Mouse (Mus musculus): Measurements from ENCODE around the gene Gm37240. TPM values are rescaled to one million over a fixed set of nuclear protein-coding genes. Genes with fewer than 3 reads are reported as not detected.
"Not testable (repeated sequence)": the region's sequence is repeated elsewhere in the genome, so short reads cannot be mapped to it uniquely, and the experiment has no call there.

Gene Gm37240
- total RNA-seq, 4 experiments from 2014 or later = 1.8 to 2.0 TPM; not detected in 2

GRCm38 (mm10) chr3:84657240-84657639 is 1230.1 kb downstream of the Gm37240 start:
- no peak for DNase-seq (ENCODE audit: low spot score in 2 of 2)

GRCm38 (mm10) chr3:84655785-84656150 is 1231.5 kb downstream of the Gm37240 start:
- not testable (repeated sequence) for DNase-seq (ENCODE audit: low spot score in 2 of 2)

DNA sequence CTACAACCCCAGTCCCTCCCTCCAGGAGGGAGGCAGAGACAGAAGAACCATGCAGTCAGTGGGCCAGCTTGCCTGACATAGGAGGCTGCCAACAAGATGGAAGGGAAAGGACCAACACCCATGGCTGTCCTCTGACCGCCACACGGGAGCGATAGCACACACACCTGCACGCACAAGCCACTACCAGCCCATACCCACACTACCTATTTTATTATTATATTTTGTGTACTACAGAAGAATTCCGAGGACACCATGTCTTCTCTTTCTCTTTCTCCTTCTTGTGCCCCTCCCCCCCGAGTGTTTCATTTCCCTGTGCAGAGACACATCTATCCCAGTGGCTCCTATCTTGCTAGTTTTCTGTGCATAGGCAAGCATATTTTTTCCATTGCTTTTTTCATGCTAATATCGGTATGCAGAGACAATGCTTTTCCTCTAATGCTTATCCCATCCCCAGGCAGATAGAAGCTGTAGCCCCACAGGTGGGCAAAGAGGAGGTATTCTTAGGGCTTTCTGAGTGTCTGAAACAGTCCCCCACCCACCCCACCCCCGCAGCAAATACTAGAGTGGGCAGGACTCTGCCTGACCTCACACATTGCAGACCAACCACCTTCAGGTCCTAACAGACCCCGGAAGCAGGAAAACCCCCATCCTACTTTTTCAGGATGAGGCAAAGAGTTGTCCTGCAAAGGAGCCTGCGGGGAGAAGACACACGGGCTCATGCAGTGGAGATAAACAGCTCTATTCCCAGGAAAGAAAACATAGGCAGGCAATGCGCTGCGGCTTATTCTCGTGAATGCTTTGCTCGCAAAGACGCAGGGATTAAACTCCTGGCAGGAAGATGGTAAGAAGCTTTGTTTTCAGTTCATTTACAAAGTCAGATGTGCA is 1232.2 kb downstream of the Gm37240 start:
- no peak for DNase-seq (ENCODE audit: low spot score in 2 of 2)

DNA sequence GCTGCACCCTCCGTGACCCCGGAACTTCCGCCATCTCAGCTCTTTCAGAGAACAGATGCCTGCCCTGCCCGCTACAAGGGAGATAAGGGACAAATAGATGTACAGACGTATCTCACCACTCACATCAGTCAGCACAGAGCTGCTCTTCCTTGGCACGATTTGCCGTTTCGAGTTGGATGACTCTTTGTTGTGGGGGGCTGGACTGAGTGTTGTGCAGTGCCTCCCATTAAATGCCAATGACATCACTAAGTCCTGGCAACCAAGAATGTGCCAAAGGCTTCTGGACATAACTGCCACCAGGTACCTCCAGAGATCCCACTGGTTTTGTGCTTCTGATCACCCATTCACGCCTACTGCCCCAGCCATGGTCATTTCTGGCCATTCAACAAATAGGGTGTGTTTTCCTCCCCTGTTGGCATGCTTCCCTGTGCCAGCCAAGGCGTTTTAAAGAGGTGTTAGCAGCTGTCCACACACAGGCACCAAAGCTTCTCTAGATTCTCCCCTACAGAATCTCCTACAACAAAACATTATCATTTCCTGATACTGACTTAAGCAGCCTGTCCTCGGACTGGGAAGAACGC is 1233.0 kb downstream of the Gm37240 start:
- no peak for DNase-seq (ENCODE audit: low spot score in 2 of 2)

GRCm38 (mm10) chr3:84653557-84654245 is 1233.6 kb downstream of the Gm37240 start:
- no peak for DNase-seq (ENCODE audit: low spot score in 2 of 2)

DNA sequence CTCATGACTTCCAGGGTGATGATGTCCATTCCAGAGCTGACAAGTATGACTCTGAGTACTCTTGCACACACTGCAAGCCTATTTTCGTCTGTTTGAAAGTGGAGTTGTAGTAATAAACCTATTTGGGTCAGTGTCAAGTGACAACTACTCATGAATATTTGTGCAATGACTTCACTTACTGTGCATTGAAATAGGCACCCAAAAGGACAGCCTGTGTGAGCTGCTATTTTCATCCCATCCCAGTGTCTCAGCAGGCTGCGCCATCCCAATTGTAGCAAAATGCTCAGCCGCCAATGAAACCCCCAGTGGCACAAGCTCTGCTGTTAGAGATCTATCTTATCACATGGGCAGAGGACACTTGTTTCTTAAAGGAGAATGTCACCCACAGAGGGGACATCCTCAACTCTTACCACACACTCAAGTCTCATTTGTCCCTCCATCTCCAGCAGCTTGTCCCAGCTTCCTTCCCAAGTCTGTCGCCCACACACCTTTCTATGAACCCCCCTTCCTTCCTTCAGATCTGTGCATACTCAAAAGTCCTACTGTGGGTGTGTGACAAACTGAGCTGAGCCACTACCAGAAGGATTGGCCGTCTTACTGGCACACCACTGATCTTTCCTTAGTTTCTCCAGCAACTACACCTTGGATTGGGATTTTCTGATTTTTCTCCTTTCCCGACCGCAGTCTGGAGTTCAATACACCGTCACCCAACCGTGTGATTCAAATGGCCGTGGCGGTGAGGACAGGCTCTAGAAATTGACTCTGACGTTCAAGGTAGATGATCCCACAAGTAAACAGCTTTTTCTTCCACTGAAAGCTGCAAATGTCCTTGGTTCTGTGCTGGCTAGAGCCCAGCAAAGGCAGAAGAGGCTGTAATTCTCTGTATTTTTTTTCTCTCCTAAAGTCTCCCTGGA is 1234.4 kb downstream of the Gm37240 start:
- DNase-seq (ENCODE audit: low spot score in 2 of 2) = no peak

DNA sequence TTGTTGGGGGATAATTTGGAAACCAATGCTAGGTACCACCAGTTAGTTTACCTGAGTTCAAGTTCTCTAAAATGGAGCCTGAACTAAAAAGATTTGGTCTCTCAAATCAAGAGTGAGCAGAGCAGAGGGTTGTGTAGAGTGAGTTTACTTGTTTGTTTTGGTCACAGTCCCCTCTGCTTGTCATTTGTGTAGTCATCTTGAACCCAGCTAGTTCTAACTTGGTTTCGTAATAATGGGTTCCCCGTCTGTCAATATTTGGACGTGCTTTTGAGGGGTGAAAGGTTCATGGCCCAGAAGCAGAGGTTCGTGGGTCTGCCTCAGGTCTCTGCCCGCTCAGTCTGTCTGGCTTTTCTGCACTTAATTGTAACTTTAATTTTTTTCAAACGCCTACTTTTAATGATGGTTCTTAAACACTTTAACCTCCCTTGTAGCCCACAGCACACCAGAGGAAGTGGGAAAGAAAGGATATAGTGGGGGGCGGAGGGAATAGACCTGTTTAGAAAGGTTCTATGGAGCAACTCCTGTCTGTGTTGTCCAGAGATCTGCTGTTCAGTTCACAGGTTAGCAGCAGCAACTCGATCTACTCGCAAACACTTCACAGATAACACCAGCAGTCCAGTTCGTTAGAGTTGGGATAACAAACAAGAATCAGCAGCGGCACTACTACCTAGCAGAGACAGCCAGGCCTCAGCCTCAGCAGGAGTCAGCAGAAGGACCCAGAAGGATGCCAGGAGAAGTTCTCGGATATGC is 1237.6 kb downstream of the Gm37240 start:
- no peak for DNase-seq (ENCODE audit: low spot score in 2 of 2)

GRCm38 (mm10) chr3:84648069-84648468 is 1239.2 kb downstream of the Gm37240 start:
- not testable (repeated sequence) for DNase-seq (ENCODE audit: low spot score in 2 of 2)

DNA sequence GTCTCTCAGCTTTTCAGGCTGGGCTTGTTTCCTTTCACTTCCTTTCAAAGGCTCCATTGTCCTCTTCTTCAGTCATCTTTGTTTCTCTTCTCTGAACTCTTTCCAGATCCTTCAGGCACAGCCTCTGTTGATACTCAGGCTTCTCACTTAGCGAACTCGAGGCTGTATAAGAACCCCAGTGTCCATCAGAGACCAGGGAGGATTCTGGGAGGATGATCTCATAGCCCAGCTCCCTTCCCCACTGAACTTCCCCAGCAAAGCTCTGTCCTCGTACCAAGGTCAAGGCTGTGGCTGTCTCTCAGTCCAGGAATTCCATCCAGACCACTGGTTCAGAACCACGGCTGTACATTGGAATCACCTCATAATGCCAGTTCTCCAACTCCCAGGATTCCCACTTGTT is 1239.7 kb downstream of the Gm37240 start:
- no peak for DNase-seq (ENCODE audit: low spot score in 2 of 2)

- no peak for DNase-seq (ENCODE audit: low spot score in 2 of 2)
These were observed 1240.9 kb downstream of the Gm37240 start for GRCm38 (mm10) chr3:84646331-84646845.

DNA sequence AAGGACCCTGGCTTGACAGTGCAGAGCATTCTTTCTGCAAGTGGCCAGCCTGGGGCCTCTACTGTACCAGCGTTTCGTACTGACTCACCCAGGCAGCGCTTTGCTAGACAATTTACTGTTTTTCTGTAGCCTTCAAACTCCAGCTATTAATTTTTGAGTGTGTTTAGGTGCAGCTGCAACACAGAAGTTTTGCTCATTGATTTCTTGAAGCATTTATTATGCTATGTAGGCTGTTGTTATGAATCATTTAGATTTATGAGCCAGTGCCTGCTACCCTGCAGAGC is 1241.4 kb downstream of the Gm37240 start:
- DNase-seq (ENCODE audit: low spot score in 2 of 2) = no peak

- DNase-seq (ENCODE audit: low spot score in 2 of 2) = no peak
These were observed 1241.9 kb downstream of the Gm37240 start for GRCm38 (mm10) chr3:84645156-84646006.

DNA sequence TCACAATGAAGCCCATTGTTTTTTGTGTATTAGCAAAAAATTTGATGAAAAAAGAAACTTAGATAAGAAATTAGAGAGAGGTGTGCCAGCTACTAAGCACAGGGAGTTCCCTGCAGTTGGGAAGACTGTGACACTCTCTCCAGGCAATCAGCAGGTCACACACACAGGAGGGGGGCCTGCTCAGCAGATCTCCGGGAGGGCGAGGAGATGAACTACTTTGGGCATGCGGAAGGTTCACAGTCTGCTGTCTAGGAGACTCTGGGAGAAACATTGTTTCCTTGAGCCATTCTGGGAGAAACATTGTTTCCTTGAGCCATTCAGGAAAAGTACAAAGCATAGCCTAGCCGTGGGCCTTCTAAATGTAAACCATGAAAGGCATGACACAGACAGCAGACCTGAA is 1244.4 kb downstream of the Gm37240 start:
- DNase-seq (ENCODE audit: low spot score in 2 of 2) = no peak

DNA sequence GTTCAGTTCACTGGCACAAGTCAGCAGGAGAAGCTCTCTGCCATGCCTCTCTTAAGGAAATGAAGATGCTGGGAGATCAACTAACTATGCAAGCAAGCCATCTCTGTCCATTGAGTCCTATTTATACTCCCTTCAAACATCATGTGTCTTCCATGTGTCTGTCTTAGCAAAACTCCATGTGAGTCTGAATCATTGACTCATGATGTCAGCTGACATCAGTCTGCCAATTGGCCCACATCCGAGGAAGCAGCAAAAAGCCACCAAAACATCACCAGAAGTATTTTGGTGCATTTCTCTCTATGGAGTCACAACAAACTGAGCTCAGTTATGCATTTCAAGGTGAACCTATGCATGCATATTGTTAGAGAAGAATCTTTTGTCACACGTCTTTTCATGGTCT is 1245.9 kb downstream of the Gm37240 start:
- no peak for DNase-seq (ENCODE audit: low spot score in 2 of 2)

GRCm38 (mm10) chr3:84640536-84640935 is 1246.8 kb downstream of the Gm37240 start:
- no peak for DNase-seq (ENCODE audit: low spot score in 2 of 2)

DNA sequence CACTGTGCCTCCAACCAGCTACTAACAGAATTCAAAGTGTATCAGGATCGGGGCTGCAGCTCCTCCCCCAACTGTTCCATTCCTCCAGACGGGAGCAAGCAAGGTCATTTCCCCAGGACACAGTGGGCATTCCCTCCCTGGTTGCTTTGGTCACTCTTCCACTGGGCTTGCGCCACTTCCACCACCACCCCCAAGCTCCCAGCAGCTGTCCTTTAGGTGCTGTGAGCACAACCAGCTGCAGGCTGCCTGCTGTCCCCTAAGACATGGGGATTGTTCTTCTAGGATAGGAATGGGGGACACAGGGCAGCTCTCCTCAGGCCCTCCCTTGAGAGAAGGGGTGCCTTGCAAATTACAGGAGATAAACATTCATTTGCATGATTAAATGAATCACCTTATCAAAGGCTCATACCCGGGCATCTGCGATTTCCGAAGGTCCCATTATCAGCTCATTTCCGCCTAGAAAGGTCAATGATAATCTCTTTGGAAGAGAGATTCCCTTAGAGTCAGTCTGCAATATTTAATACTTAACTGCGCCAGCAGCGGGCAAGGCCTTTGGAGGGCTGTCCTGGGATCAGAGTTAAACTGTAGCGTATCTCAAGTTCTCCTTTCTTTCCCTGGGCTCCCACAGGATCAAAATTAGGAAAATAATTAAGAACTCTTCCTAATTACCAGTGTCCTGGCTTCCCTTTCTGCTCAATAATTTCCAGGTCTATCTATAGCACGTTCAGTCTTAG is 1247.4 kb downstream of the Gm37240 start:
- no peak for DNase-seq (ENCODE audit: low spot score in 2 of 2)

- DNase-seq (ENCODE audit: low spot score in 2 of 2) = no peak
These were observed 1248.5 kb downstream of the Gm37240 start for GRCm38 (mm10) chr3:84638858-84639257.

DNA sequence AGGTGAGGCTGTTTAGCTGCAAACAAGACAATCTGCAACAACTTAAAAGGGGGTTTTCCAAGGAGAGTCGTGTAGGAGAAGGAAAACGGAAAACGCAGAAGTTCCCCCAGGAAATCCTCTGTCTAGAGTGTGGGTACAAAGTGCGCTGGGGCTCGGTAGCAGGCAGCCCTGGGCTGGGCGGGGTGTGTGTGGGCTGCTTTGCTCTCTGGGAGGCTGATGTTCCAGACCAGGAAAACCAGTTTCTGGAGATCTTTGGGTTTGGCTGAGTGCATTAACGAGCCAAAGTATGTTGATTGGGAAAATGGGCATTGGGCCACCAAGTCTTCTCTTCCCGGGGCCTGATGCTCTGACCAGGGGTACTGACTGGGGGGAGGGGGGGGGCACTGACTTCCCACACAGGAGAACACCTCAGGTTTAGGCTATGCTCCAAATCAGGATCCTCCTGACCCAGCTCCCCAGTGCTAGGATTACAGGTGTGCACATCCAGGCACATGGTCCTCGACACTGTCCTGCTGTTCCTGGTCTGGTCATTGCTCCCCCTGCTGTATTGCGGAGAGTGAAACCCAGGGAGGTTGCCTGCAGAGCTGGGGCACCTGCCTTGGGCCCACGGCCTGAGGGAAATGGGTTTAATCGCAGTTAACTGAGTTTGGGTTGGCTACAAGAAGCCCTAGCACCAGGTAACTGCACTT is 1249.3 kb downstream of the Gm37240 start:
- DNase-seq (ENCODE audit: low spot score in 2 of 2) = no peak
